Mouse (Mus musculus) cortical plate, adult 2 months (tissue): ENCODE data around the gene Med8. TPM values are rescaled to one million over a fixed set of nuclear protein-coding genes. Genes with fewer than 3 reads are reported as not detected.

Experiments
- H3K27ac ChIP-seq: fragments of 200-500 bp; 2 replicates; pipeline ENCODE4 v1.5.1; 2012; ENCODE audit warnings: low read length, control low read depth, inconsistent platforms; ENCODE audit not compliant: insufficient read depth
- H3K4me1 ChIP-seq: fragments of 200-500 bp; 2 replicates; pipeline ENCODE4 v1.6.1; 2011; ENCODE audit warnings: low read length; ENCODE audit not compliant: control insufficient read depth, insufficient read depth
- H3K4me3 ChIP-seq: fragments of 200-500 bp; 2 replicates; pipeline ENCODE4 v1.5.1; 2011; ENCODE audit warnings: mild to moderate bottlenecking, low read length, control low read depth; ENCODE audit not compliant: insufficient read depth
- CTCF ChIP-seq: fragments of 200-500 bp; IDR thresholded peaks from 2 replicates; pipeline ENCODE4 v1.5.1; 2011; ENCODE audit warnings: mild to moderate bottlenecking, control low read depth, low read length; ENCODE audit not compliant: insufficient read depth; ENCODE audit errors: extremely low read depth
- POLR2A ChIP-seq: fragments of 200-500 bp; IDR thresholded peaks from 2 replicates; pipeline ENCODE4 v1.6.1; 2011; ENCODE audit warnings: mild to moderate bottlenecking, low read length, control low read depth; ENCODE audit not compliant: insufficient read depth; ENCODE audit errors: extremely low read depth
- polyA plus RNA-seq: library from polyadenylated mRNA; depleted of rRNA; stranded (reverse); fragments of >200 nt; gene quantifications from 2 replicates; pipeline ENCODE4 v1.2.3, GENCODE M21; 2012

Gene Med8
- polyA plus RNA-seq, 1 experiment, result 59.8 TPM

GRCm38 (mm10) chr4:118375999-118376398 lies 33.1 kb upstream of the Med8 start:
- no peak overlapping the region for H3K4me3 ChIP-seq
- no peak overlapping the region for H3K27ac ChIP-seq
- no peak for TF ChIP-seq CTCF
- no peak for TF ChIP-seq POLR2A
- no peaks in the 10 kb centered on the region for H3K4me1 ChIP-seq

GRCm38 (mm10) chr4:118383271-118383670 lies 25.9 kb upstream of the Med8 start:
- H3K27ac ChIP-seq, result no peak overlapping the region
- H3K4me1 ChIP-seq, result no peaks in the 10 kb centered on the region
- TF ChIP-seq CTCF, result no peak
- TF ChIP-seq POLR2A, result no peak
- no peak overlapping the region for H3K4me3 ChIP-seq

DNA sequence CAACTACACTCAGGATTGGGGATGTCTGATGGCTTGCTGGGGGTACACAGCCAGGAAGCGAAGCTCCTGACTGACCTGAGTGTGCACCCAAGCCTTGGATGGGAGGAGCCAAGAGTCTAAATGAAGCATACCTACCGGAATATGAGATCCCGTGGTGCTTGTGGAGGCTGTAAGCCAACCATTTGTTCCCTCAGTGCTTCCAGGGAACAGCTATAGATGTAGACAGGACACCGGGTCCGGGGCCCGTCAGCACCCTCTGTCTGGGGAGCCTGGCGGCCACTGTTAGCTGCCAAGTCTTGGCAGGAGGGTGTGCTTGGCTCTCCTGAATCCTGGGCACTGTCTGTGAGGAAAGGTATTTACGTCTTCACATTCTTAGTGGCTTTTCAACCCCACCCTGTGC lies 21.8 kb upstream of the Med8 start:
- no peak for TF ChIP-seq CTCF
- no peak for TF ChIP-seq POLR2A
- H3K4me1 ChIP-seq, result no peaks in the 10 kb centered on the region
- no peak overlapping the region for H3K4me3 ChIP-seq
- H3K27ac ChIP-seq, result no peak overlapping the region

- H3K27ac ChIP-seq, result no peak overlapping the region
- H3K4me1 ChIP-seq, result no peaks in the 10 kb centered on the region
- H3K4me3 ChIP-seq, result no peak overlapping the region
- TF ChIP-seq CTCF (no peak), POLR2A (no peak)
Observed at GRCm38 (mm10) chr4:118390146-118390545, 19.0 kb upstream of the Med8 start.

- TF ChIP-seq CTCF (no peak), POLR2A (no peak)
- Histone ChIP-seq H3K4me3 (no peak overlapping the region), H3K27ac (no peak overlapping the region), H3K4me1 (no peaks in the 10 kb centered on the region)
Observed at GRCm38 (mm10) chr4:118394505-118394904, 14.6 kb upstream of the Med8 start.

DNA sequence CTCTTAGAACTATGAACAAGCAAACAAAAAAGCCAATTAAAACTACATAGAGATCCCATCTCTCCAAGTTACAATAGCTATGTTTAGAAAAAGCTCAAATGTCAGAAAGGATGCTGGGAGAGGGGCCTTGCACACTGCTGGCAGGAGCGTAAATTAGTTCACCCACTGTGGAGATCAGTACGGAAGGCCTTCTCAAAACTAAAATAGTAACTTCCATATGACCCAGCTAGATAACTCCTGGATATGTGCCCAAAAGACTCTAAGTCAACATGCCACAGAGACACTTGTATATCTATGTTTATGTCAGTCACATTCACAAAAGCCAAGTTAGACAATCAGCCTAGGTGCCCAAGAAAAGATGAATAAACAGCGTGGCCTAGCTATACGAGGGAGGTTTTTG lies 13.8 kb upstream of the Med8 start:
- TF ChIP-seq POLR2A (no peak), CTCF (no peak)
- Histone ChIP-seq H3K27ac (no peak overlapping the region), H3K4me1 (no peaks in the 10 kb centered on the region), H3K4me3 (no peak overlapping the region)

- Histone ChIP-seq H3K4me1 (no peaks in the 10 kb centered on the region), H3K4me3 (no peak overlapping the region), H3K27ac (no peak overlapping the region)
- TF ChIP-seq CTCF, result no peak
- no peak for TF ChIP-seq POLR2A
Observed at GRCm38 (mm10) chr4:118396433-118396832, 12.7 kb upstream of the Med8 start.

DNA sequence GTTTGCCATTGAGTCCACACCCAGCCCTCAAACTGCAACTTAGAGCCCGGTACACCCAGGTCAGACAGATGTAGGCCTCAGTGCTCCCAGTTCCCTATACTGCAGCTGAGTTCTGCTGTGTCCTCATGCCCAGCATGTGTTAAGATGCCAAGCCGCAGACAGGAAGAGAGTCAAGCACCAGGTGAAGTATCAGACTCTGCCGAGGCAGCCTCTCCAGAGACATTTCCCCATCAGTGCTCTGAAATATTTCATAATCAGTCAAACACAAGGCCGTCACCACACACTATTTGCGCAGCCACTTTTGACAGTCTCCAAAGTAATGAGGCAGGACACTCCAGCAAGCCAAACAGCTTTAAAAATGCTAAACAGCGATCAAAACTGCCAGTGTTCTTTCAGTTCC lies 10.7 kb upstream of the Med8 start:
- H3K27ac ChIP-seq, result no peak overlapping the region
- no peaks in the 10 kb centered on the region for H3K4me1 ChIP-seq
- no peak overlapping the region for H3K4me3 ChIP-seq
- TF ChIP-seq CTCF (no peak), POLR2A (no peak)

DNA sequence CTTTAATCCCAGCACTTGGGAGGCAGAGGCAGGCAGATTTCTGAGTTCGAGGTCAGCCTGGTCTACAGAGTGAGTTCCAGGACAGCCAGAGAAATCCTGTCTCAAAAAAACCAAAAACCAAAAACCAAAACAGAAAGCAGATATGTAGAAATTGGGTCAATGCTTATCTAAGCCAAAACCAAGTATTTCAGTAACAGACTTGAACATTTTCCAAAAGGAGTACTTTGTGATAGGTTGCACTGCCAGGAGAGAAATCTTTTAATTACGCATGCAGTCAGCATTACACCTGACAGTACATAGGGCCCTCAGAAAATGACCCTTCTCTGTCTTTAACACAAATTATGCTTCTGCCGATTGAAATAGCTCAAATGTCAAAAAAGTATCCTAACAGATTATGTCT lies 7.7 kb upstream of the Med8 start:
- Histone ChIP-seq H3K4me3 (no peak overlapping the region), H3K27ac (no peak overlapping the region), H3K4me1 (no peaks in the 10 kb centered on the region)
- no peak for TF ChIP-seq POLR2A
- TF ChIP-seq CTCF, result no peak

GRCm38 (mm10) chr4:118401918-118402317 lies 7.2 kb upstream of the Med8 start:
- H3K27ac ChIP-seq, result no peak overlapping the region
- no peak for TF ChIP-seq CTCF
- H3K4me3 ChIP-seq, result no peak overlapping the region
- no peaks in the 10 kb centered on the region for H3K4me1 ChIP-seq

DNA sequence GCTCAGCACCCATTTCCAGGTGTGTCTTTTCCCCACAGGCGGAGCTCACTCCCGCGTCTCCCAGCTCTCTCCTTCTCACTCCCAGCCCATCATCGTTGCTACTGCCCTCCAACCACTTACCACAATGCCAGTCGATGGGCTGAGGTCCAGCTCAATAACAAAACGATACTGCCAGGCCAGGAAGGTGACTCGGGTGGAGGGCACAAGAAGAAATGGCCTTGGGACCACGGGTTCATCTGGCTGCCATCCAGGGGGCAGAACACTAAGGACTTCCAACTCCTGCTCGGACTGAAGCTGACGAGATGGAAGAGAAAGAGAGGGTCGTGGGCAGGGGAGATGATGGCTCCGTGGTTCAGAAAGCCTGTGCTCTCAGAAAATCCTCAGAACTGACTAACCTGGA lies 6.4 kb upstream of the Med8 start:
- no peaks in the 10 kb centered on the region for H3K4me1 ChIP-seq
- H3K4me3 ChIP-seq, result no peak overlapping the region
- TF ChIP-seq CTCF (no peak), POLR2A (no peak)
- no peak overlapping the region for H3K27ac ChIP-seq
